Mouse (Mus musculus) hindbrain, embryonic 16.5 days (tissue): ENCODE measurements around the gene Pnliprp2. TPM values are rescaled to one million over a fixed set of nuclear protein-coding genes. Genes with fewer than 3 reads are reported as not detected.

Experiments used
- ATAC-seq: fragments of 200-750 bp; cut with Nextera tagmentation; 2 replicates; pipeline ENCODE4 v1.8.0; 2017; ENCODE audit warnings: moderate TSS enrichment, moderate library complexity
- H3K27ac ChIP-seq: fragments of 300-500 bp; sonication (generic); 2 replicates; pipeline ENCODE4 v1.5.1; 2014; ENCODE audit warnings: low read depth, mild to moderate bottlenecking, control low read depth, low read length, moderate library complexity
- H3K27me3 ChIP-seq: fragments of 300-500 bp; sonication (generic); replicated peaks from 2 replicates; pipeline ENCODE4 v1.6.1; 2014; ENCODE audit warnings: low read length; ENCODE audit not compliant: control insufficient read depth, insufficient read depth
- H3K36me3 ChIP-seq: fragments of 300-500 bp; sonication (generic); 2 replicates; pipeline ENCODE4 v1.6.1; 2014; ENCODE audit warnings: mild to moderate bottlenecking, low read length, moderate library complexity, mixed read lengths; ENCODE audit not compliant: control insufficient read depth, insufficient read depth
- H3K4me1 ChIP-seq: fragments of 300-500 bp; sonication (generic); 2 replicates; pipeline ENCODE4 v1.6.1; 2014; ENCODE audit warnings: low read depth, low read length; ENCODE audit not compliant: control insufficient read depth, insufficient read depth
- H3K4me2 ChIP-seq: fragments of 300-500 bp; sonication (generic); 2 replicates; pipeline ENCODE4 v1.6.1; 2014; ENCODE audit warnings: mild to moderate bottlenecking, low read length, control low read depth, moderate library complexity
- H3K4me3 ChIP-seq: fragments of 300-500 bp; sonication (generic); 2 replicates; pipeline ENCODE4 v1.5.1; 2014; ENCODE audit warnings: mild to moderate bottlenecking, low read length, control low read depth, moderate library complexity
- H3K9ac ChIP-seq: fragments of 300-500 bp; sonication (generic); 2 replicates; pipeline ENCODE4 v1.6.1; 2014; ENCODE audit warnings: low read depth, mild to moderate bottlenecking, control low read depth, low read length, moderate library complexity
- H3K9me3 ChIP-seq: fragments of 300-500 bp; sonication (generic); 2 replicates; pipeline ENCODE4 v1.6.1; 2014; ENCODE audit warnings: mild to moderate bottlenecking, low read length, moderate library complexity; ENCODE audit not compliant: control insufficient read depth
- WGBS: fragments of 180-500 bp; shearing (Covaris S2); extraction: QIAGEN DNeasy Blood & Tissue Kit; methylation state at CpG from one replicate; pipeline ENCODE4 v1.1.7; 2014; 5-methylcytosine and 5-hydroxymethylcytosine counted together
- polyA plus RNA-seq: library from polyadenylated mRNA; unstranded; fragments of >200 nt; fragmentation: Nextera tagmentation; extraction: Ambion mirVana; gene quantifications from 2 replicates; pipeline ENCODE4 v1.2.1, GENCODE M21; 2015

Gene Pnliprp2
- polyA plus RNA-seq, 1 experiment from 2014 or later: 0.13 TPM

DNA sequence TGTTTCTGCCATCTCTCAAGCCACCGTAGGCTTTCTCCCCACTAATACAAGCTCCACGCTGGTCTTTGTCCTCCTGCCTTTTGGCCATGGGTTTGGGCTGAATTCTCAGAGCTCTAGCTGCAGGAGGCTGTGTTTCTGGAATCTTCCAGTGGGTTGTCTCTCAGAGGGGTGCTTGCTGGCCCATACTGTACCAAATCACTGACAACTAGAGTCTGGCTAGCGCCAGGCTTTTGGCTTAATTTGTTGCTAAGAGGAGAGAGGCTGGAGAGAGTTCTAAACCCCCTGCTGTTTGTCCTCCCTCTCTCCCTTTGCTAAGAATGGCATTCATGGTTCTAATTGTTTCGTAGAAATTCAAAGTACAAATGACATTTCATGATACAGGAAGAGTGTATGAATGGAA is 22.0 kb downstream of the Pnliprp2 start:
- no peaks in the 10 kb centered on the region for H3K9me3 ChIP-seq
- no peaks in the 10 kb centered on the region for H3K27me3 ChIP-seq
- 28% methylated on average over 4 of the region's 4 CpGs for WGBS
- no peak overlapping the region for H3K4me2 ChIP-seq
- no peaks in the 10 kb centered on the region for H3K36me3 ChIP-seq
- H3K27ac ChIP-seq: no peak overlapping the region
- no peak overlapping the region for H3K4me3 ChIP-seq
- H3K9ac ChIP-seq: no peak overlapping the region
- peaks cover 10% of the 10 kb centered on the region for H3K4me1 ChIP-seq
- 0 out of 2 replicates have a peak, but pooled peaks have one; percentile 31 for ATAC-seq

DNA sequence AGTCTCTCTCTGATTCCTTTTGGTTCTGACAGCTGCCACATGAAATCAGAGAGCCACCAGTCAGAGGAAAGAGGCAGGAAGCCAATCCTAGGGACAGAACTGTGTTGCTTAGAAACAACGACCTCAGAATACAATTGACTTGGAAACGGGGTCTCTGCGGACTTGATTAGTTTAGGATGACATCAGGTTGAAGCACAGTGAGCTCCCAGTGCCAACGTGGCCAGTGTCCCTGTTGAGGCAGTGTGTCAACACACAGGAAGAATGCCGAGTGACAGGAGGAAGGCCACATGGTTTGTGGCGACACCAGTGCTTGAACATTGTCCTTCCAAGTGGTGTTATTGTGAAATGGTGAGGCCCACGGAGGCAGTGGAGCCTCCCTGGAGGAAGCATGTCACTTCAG is 24.4 kb downstream of the Pnliprp2 start:
- H3K9me3 ChIP-seq: no peaks in the 10 kb centered on the region
- H3K4me3 ChIP-seq: no peak overlapping the region
- no peaks in the 10 kb centered on the region for H3K36me3 ChIP-seq
- WGBS: 26% methylated on average over 7 of the region's 7 CpGs
- ATAC-seq: peak; percentile 73
- H3K9ac ChIP-seq: no peak overlapping the region
- no peaks in the 10 kb centered on the region for H3K27me3 ChIP-seq
- H3K4me2 ChIP-seq: 0 out of 2 replicates have a peak overlapping the region, but pooled peaks have one; percentile 14
- H3K4me1 ChIP-seq: peaks cover 15% of the 10 kb centered on the region
- H3K27ac ChIP-seq: no peak overlapping the region

- ATAC-seq: peak; percentile 70
- 47% methylated on average over 11 of the region's 11 CpGs for WGBS
Measured at GRCm38 (mm10) chr19:58789194-58789593, 29.7 kb downstream of the Pnliprp2 start.

GRCm38 (mm10) chr19:58794284-58794683 is 34.8 kb downstream of the Pnliprp2 start, which contains the start of gene 1700019N19Rik:
1700019N19Rik (minus strand) TSS chr19:58794461.
- no peaks in the 10 kb centered on the region for H3K9me3 ChIP-seq
- H3K4me1 ChIP-seq: no peaks in the 10 kb centered on the region; the same call in 1 of the 2 replicates
- no peak within 1 kb of the TSS for H3K4me2 ChIP-seq
- H3K27ac ChIP-seq: no peak within 1 kb of the TSS
- H3K9ac ChIP-seq: no peak within 1 kb of the TSS
- peaks cover 12% of the 10 kb centered on the region for H3K36me3 ChIP-seq
- ATAC-seq: no peak
- no peak within 1 kb of the TSS for H3K4me3 ChIP-seq
- no peaks in the 10 kb centered on the region for H3K27me3 ChIP-seq
- WGBS: 61% methylated on average over 10 of the region's 10 CpGs

More at GRCm38 (mm10) chr19:58789194-58789593, 29.7 kb downstream of the Pnliprp2 start:
- H3K4me3 ChIP-seq: no peak overlapping the region
- peaks cover 7% of the 10 kb centered on the region for H3K4me1 ChIP-seq
- no peak overlapping the region for H3K27ac ChIP-seq
- no peaks in the 10 kb centered on the region for H3K36me3 ChIP-seq
- H3K9ac ChIP-seq: peak overlapping the region; percentile 22; the same call in 1 of the 2 replicates
- no peaks in the 10 kb centered on the region for H3K9me3 ChIP-seq
- no peak overlapping the region for H3K4me2 ChIP-seq
- H3K27me3 ChIP-seq: no peaks in the 10 kb centered on the region

GRCm38 (mm10) chr19:58795114-58795669 is 35.7 kb downstream of the Pnliprp2 start:
- no peaks in the 10 kb centered on the region for H3K27me3 ChIP-seq
- WGBS: 57% methylated on average over 12 of the region's 12 CpGs
- no peaks in the 10 kb centered on the region for H3K9me3 ChIP-seq
- no peak overlapping the region for H3K4me2 ChIP-seq
- peaks cover 21% of the 10 kb centered on the region for H3K36me3 ChIP-seq
- no peaks in the 10 kb centered on the region for H3K4me1 ChIP-seq
- ATAC-seq: no peak
- H3K9ac ChIP-seq: no peak overlapping the region
- no peak overlapping the region for H3K27ac ChIP-seq
- H3K4me3 ChIP-seq: no peak overlapping the region

GRCm38 (mm10) chr19:58805191-58805779 is 45.8 kb downstream of the Pnliprp2 start:
- Histone ChIP-seq H3K4me2 (no peak overlapping the region), H3K9me3 (no peaks in the 10 kb centered on the region)
- WGBS: 79% methylated on average over 9 of the region's 9 CpGs

GRCm38 (mm10) chr19:58806364-58806763 is 46.8 kb downstream of the Pnliprp2 start:
- Histone ChIP-seq H3K9me3 (no peaks in the 10 kb centered on the region), H3K4me3 (no peak overlapping the region), H3K4me2 (no peak overlapping the region), H3K9ac (no peak overlapping the region), H3K4me1 (no peaks in the 10 kb centered on the region), H3K27ac (no peak overlapping the region), H3K27me3 (no peaks in the 10 kb centered on the region), H3K36me3 (peaks cover 13% of the 10 kb centered on the region)
- peak; percentile 71 for ATAC-seq
- WGBS: 4% methylated on average over 3 of the region's 3 CpGs

More at GRCm38 (mm10) chr19:58805191-58805779, 45.8 kb downstream of the Pnliprp2 start:
- Histone ChIP-seq H3K4me3 (no peak overlapping the region), H3K27me3 (no peaks in the 10 kb centered on the region), H3K36me3 (peaks cover 20% of the 10 kb centered on the region), H3K27ac (no peak overlapping the region), H3K4me1 (no peaks in the 10 kb centered on the region), H3K9ac (no peak overlapping the region)
- no peak for ATAC-seq

GRCm38 (mm10) chr19:58808864-58809263 is 49.3 kb downstream of the Pnliprp2 start:
- 81% methylated on average over 6 of the region's 6 CpGs for WGBS
- no peaks in the 10 kb centered on the region for H3K27me3 ChIP-seq

DNA sequence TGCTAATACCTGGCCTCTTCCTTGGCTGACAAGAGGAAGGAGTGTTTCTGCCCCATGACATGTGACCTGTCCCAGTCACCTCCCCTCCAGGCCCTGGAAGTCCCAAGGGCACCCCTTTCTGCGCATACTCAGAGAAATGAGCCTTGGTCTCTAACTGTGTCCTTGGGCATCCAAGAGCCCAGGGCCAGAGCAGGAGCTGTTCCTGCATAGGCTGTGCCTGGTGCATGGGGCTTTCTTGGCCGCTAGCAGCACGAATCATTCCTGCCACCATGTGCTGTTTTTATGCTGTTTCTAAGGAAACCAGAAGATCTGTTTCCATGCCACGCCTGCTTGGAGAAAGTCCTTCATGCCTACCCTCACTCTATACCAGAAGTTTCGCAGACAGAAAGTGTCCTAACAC is 51.0 kb downstream of the Pnliprp2 start:
- Histone ChIP-seq H3K36me3 (no peaks in the 10 kb centered on the region; the same call in 1 of the 2 replicates), H3K4me1 (no peaks in the 10 kb centered on the region), H3K9me3 (no peaks in the 10 kb centered on the region), H3K4me3 (no peak overlapping the region), H3K27me3 (no peaks in the 10 kb centered on the region), H3K9ac (no peak overlapping the region), H3K27ac (no peak overlapping the region), H3K4me2 (no peak overlapping the region)
- ATAC-seq: no peak
- 70% methylated on average over 5 of the region's 5 CpGs for WGBS

More at GRCm38 (mm10) chr19:58808864-58809263, 49.3 kb downstream of the Pnliprp2 start:
- Histone ChIP-seq H3K4me1 (no peaks in the 10 kb centered on the region), H3K9ac (no peak overlapping the region), H3K27ac (no peak overlapping the region), H3K36me3 (peaks cover 5% of the 10 kb centered on the region; the same call in 1 of the 2 replicates), H3K4me2 (no peak overlapping the region), H3K9me3 (no peaks in the 10 kb centered on the region), H3K4me3 (no peak overlapping the region)
- ATAC-seq: no peak
